ENCODE assay signal across 8 mouse cellular contexts in genomic region chr4:107434356-107435237, GRCm38 (mm10). TPM values are rescaled to one million over a fixed set of nuclear protein-coding genes. Genes with fewer than 3 reads are reported as not detected.
DNase-seq lines count a peak whose midpoint lies in the region; ATAC-seq and TF ChIP-seq lines count a peak whose summit lies in the region.

TSS of gene Glis1 (plus strand) at chr4:107434591.

- peaks cover 58% of the 10 kb centered on the region for H3K27me3 ChIP-seq in embryonic facial prominence, embryonic 13.5 days
- H3K27me3 ChIP-seq in kidney, adult 2 months (replicated peaks; ENCODE audit: control insufficient read depth, insufficient read depth, low read length), result no peaks in the 10 kb centered on the region
- peaks cover 55% of the 10 kb centered on the region for H3K27me3 ChIP-seq in limb, embryonic 14.5 days (ENCODE audit: control insufficient read depth, insufficient read depth, low read length)
- peaks cover 66% of the 10 kb centered on the region for H3K27me3 ChIP-seq in midbrain, embryonic 14.5 days (ENCODE audit: control insufficient read depth, insufficient read depth, low read length)

- DNase-seq in layer of hippocampus, adult 11-12 months (ENCODE audit: low spot score), result peak; percentile 43
- DNase-seq in layer of hippocampus, adult 9-10 months (ENCODE audit: low spot score), result no peak
- peak; percentile 28 for DNase-seq in heart, adult 8-10 months (ENCODE audit: low spot score)
- peak; percentile 93 for DNase-seq in kidney, adult 2 months
- peak; percentile 66 for DNase-seq in limb, embryonic 14.5 days (ENCODE audit: low spot score)
- DNase-seq in midbrain, embryonic 14.5 days, result peak; percentile 75
- DNase-seq in testis, postnatal 10 days (ENCODE audit: low spot score), result peak; percentile 67

- H3K4me3 ChIP-seq in embryonic facial prominence, embryonic 13.5 days, result peak within 1 kb of the TSS; percentile 71
- H3K4me3 ChIP-seq in kidney, adult 2 months (ENCODE audit: insufficient read depth, low read depth, low read length), result peak within 1 kb of the TSS; percentile 78
- H3K4me3 ChIP-seq in limb, embryonic 14.5 days (replicated peaks; ENCODE audit: low read length), result peak within 1 kb of the TSS; percentile 48
- H3K4me3 ChIP-seq in midbrain, embryonic 14.5 days (replicated peaks; ENCODE audit: low read depth, low read length), result peak within 1 kb of the TSS; percentile 61

- under 1% methylated on average over 100 of the region's 112 CpGs for WGBS in embryonic facial prominence, embryonic 13.5 days
- WGBS in kidney, adult 2 months, result under 1% methylated on average over 103 of the region's 112 CpGs
- 0% methylated on average over 50 of the region's 112 CpGs for WGBS in limb, embryonic 14.5 days
- under 1% methylated on average over 107 of the region's 112 CpGs for WGBS in midbrain, embryonic 14.5 days

- H3K36me3 ChIP-seq in embryonic facial prominence, embryonic 13.5 days, result no peaks in the 10 kb centered on the region
- H3K36me3 ChIP-seq in kidney, adult 2 months (ENCODE audit: control insufficient read depth, insufficient read depth, low read length), result no peaks in the 10 kb centered on the region
- no peaks in the 10 kb centered on the region for H3K36me3 ChIP-seq in limb, embryonic 14.5 days (ENCODE audit: control insufficient read depth, insufficient read depth, low read length)
- H3K36me3 ChIP-seq in midbrain, embryonic 14.5 days (ENCODE audit: control insufficient read depth, insufficient read depth, low read length), result no peaks in the 10 kb centered on the region

- peak; percentile 73 for ATAC-seq in embryonic facial prominence, embryonic 13.5 days (ENCODE audit: insufficient number of reproducible peaks, insufficient read depth, low FRiP score, low TSS enrichment, low read depth)
- ATAC-seq in limb, embryonic 14.5 days (ENCODE audit: low FRiP score, low read depth), result peak; percentile 81
- peak; percentile 79 for ATAC-seq in midbrain, embryonic 14.5 days (ENCODE audit: low FRiP score, low TSS enrichment)

- peak within 1 kb of the TSS; percentile 74 for H3K9ac ChIP-seq in embryonic facial prominence, embryonic 13.5 days
- H3K9ac ChIP-seq in limb, embryonic 14.5 days (ENCODE audit: low read depth, low read length, severe bottlenecking), result peak within 1 kb of the TSS; percentile 54
- H3K9ac ChIP-seq in midbrain, embryonic 14.5 days (replicated peaks; ENCODE audit: low read length), result peak within 1 kb of the TSS; percentile 64

- peak within 1 kb of the TSS; percentile 86 for H3K27ac ChIP-seq in embryonic facial prominence, embryonic 13.5 days
- peak within 1 kb of the TSS; percentile 73 for H3K27ac ChIP-seq in kidney, adult 2 months (ENCODE audit: insufficient read depth, low read depth, low read length)
- H3K27ac ChIP-seq in limb, embryonic 14.5 days (replicated peaks; ENCODE audit: low read depth, low read length), result no peak within 1 kb of the TSS
- H3K27ac ChIP-seq in midbrain, embryonic 14.5 days (replicated peaks; ENCODE audit: low read depth, low read length), result no peak within 1 kb of the TSS

- H3K4me2 ChIP-seq in embryonic facial prominence, embryonic 13.5 days, result peak within 1 kb of the TSS; percentile 92
- H3K4me2 ChIP-seq in limb, embryonic 14.5 days (replicated peaks; ENCODE audit: low read depth, low read length, severe bottlenecking), result peak within 1 kb of the TSS; percentile 94
- peak within 1 kb of the TSS; percentile 94 for H3K4me2 ChIP-seq in midbrain, embryonic 14.5 days (ENCODE audit: low read length)

- TF ChIP-seq POLR2A in kidney, adult 2 months (IDR thresholded peaks at IDR 0.05; ENCODE audit: low read depth, low read length), result no peak
- TF ChIP-seq POLR2A in limb, embryonic 14.5 days (IDR thresholded peaks at IDR 0.05; ENCODE audit: borderline replicate concordance, extremely low read depth, insufficient read depth, insufficient read length), result no peak

- no peak for TF ChIP-seq CTCF in kidney, adult 2 months (conservative IDR thresholded peaks at IDR 0.05; ENCODE audit: insufficient read depth, insufficient read length, low read depth, low read length)

- peaks cover 42% of the 10 kb centered on the region for H3K4me1 ChIP-seq in embryonic facial prominence, embryonic 13.5 days
- H3K4me1 ChIP-seq in kidney, adult 2 months (ENCODE audit: control insufficient read depth, insufficient read depth, low read length), result peaks cover 9% of the 10 kb centered on the region; the same call in 1 of the 2 replicates
- peaks cover 6% of the 10 kb centered on the region; the same call in 1 of the 2 replicates for H3K4me1 ChIP-seq in limb, embryonic 14.5 days (ENCODE audit: control insufficient read depth, insufficient read depth, low read length)
- peaks cover 10% of the 10 kb centered on the region for H3K4me1 ChIP-seq in midbrain, embryonic 14.5 days (ENCODE audit: control insufficient read depth, insufficient read depth, low read length)

- H3K9me3 ChIP-seq in embryonic facial prominence, embryonic 13.5 days, result no peaks in the 10 kb centered on the region
- no peaks in the 10 kb centered on the region for H3K9me3 ChIP-seq in limb, embryonic 14.5 days (ENCODE audit: control insufficient read depth, low read length)
- no peaks in the 10 kb centered on the region for H3K9me3 ChIP-seq in midbrain, embryonic 14.5 days (ENCODE audit: control insufficient read depth, low read length)

RNA-seq across cellular contexts. Expression of gene Glis1, which starts in this region (rescaled TPM):
- polyA plus RNA-seq in embryonic facial prominence, embryonic 13.5 days (2015; fragmentation: Nextera tagmentation; extraction: Ambion mirVana), result 55.8 and 60.4 TPM in 2 replicates
- under 1 TPM in 2 of 4 experiments, not detected in 2; 0.19 to 0.28 TPM for total RNA-seq in heart, adult 8-10 months (2022)
- 15.2 and 19.7 TPM in 2 replicates for polyA plus RNA-seq in kidney, adult 2 months (2012; rRNA removed)
- polyA plus RNA-seq in limb, embryonic 14.5 days (2012; rRNA removed), result 9.0 and 14.0 TPM in 2 replicates
- polyA plus RNA-seq in limb, embryonic 14.5 days (2014; fragmentation: Nextera tagmentation; extraction: Ambion mirVana), result 10.0 and 10.7 TPM in 2 replicates
- polyA plus RNA-seq in midbrain, embryonic 14.5 days (2014; fragmentation: Nextera tagmentation; extraction: Ambion mirVana), result 1.6 TPM in 2 replicates

Comparison
In these comparisons a context has a peak if more than half of its experiments do, and no peak if none do; other contexts are left out.
1. Peak in DNase-seq in heart, adult 8-10 months; RNA of the gene not detected or under 1 TPM.
2. H3K27ac ChIP-seq: peak in embryonic facial prominence, embryonic 13.5 days (single experiment) and kidney, adult 2 months (single experiment); none in limb, embryonic 14.5 days (single experiment) and midbrain, embryonic 14.5 days (single experiment).
3. Peak in every context shown above with its lines, with median percentiles within 50 percentile points of each other: ATAC-seq, H3K4me2 ChIP-seq, H3K4me3 ChIP-seq and H3K9ac ChIP-seq.